Mouse (Mus musculus): ENCODE measurements around the gene Gm13290.
"Not testable (repeated sequence)": the region's sequence is repeated elsewhere in the genome, so short reads cannot be mapped to it uniquely, and the experiment has no call there.

The Gm13290 gene

DNA sequence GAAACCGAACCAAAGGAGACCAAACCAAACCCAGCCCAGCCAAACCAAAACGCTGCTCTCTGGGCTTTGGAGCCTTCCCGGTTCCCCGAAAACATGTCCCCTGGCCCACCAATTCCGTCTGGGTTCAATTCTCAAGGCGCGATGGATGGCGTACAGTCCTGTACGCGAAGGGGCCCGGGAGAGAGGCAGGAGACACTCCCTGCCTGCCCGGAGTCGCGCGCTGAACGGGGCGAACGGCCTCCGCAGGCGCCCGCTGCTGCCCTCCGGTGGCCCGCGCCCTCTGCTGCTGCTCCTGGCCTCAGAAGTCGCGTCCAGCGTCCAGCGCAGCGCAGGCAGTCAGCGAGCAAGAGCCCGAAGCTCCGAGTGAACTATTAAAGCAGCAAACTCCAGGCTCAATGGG is at the start of gene Gm13290:
TSS of gene Gm13290 (plus strand) at position 301 of the 400 bp plus-strand sequence.
- not testable (repeated sequence) for DNase-seq

GRCm38 (mm10) chr4:88726727-88727126 is 46.9 kb upstream of the Gm13290 start:
- peak; percentile 24 for DNase-seq

- peak; percentile 48 for DNase-seq
Measured at GRCm38 (mm10) chr4:88727324-88727723, 46.3 kb upstream of the Gm13290 start.

GRCm38 (mm10) chr4:88738480-88738879 is 35.2 kb upstream of the Gm13290 start:
- peak; percentile 90 for DNase-seq

- DNase-seq: no peak
Measured at GRCm38 (mm10) chr4:88739036-88739435, 34.6 kb upstream of the Gm13290 start.

DNA sequence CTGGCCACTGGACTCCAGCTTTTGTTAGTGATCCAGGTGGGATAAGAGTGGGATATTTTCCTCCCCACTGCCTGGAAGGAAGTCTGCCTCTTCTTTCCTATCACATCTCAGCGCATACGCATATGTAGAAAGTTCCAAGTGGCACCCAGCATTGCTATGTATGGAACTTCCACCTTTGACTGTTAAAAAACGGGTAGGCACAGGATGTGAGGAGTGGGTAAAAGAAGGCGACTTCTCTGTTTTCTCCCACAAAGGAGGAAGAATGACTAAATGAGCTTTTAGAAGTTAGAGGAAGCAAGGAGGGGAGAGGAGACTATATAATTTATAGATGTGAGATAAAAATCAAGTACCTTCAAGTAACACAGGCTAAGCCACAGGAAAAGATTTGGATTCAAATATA is 32.2 kb upstream of the Gm13290 start:
- no peak for DNase-seq

DNA sequence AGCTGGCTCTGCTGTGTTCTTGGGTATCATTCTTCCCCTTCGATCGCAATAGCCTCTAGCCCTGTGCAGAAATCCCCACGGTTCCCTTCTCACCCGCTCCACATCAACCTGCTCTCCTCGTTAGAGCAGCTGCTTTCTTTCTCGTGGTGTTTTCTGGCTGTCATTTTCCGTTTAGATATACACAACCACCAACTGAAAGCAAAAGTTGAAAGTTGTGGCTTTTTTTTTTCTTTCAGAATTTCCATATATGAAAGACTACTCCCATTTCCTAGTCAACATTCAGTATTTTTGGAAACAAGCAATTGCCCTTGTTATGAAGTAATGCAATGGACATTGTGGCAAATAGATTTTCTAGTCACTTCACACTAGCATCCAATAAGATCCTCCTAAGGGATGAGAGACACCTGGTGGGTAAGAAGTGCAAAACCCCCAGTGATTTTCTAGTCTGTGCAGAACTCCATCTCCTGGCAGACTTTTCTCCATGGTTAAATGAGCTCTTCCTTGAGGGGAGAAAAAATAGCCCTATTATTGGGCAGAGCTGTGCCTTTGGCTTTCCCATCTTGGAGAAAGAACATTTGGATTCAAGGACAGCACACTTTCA is 30.8 kb upstream of the Gm13290 start:
- peak; percentile 50 for DNase-seq

DNA sequence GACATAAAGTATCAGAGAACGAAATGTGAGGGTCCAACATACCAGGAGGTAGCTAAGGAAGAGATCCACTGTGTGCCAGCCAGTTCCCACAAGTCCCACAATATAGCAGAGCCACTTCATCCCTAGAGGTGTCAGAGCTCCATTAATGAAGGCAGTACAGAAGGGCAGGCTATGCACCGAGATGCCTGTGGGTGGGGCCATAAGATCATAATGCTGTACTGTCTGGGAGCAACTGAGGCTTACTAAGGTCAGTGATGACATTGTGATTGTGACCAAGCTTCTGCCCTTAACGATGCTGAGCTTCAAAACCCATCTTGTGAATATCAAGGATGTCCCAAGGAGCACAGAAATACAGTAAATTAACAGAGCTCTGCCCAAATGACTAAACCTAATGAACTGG is 29.4 kb upstream of the Gm13290 start:
- peak; percentile 84 for DNase-seq

DNA sequence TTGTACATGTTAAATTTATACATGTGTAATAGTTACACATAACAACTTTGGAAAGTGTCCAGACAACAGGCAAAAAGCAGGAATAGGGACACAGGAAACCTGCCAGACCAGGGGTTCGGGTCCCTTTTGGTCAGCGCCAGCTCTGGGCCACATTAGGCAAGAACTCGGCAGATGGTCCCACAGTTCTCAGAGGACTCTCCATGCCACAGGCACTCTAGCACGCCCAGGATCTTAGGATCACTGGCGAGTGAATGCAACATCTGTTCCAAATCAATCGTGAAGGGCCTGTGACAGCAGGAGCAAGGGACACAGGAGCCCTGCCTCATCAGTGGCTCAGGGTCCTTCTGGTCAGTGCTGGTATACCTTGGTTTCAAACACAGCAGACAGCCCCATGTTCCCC is 23.7 kb upstream of the Gm13290 start:
- DNase-seq: peak; percentile 70

DNA sequence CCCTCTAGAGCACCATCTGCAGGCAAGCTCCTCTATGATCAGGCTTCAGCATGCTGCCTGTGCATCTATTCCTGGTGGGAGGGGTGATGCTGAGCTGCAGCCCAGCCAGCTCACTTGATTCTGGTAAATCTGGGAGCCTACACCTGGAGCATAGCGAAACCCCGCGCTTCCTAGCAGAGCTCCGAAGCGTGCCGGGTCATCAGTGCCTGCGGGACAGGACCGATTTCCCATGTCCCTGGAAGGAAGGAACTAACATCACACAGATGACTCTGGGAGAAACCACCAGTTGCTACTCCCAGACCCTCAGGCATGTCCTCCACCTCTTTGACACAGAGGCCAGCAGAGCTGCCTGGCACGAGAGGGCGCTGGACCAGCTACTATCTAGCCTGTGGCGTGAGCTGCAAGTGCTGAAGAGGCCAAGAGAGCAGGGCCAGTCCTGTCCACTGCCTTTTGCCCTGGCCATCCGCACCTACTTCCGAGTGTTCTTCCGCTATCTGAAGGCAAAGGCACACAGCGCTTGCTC is 18.8 kb upstream of the Gm13290 start, which contains the start of gene Gm13271:
TSS of gene Gm13271 (plus strand) at position 51 of the 523 bp plus-strand sequence.
- DNase-seq: peak; percentile 99

DNA sequence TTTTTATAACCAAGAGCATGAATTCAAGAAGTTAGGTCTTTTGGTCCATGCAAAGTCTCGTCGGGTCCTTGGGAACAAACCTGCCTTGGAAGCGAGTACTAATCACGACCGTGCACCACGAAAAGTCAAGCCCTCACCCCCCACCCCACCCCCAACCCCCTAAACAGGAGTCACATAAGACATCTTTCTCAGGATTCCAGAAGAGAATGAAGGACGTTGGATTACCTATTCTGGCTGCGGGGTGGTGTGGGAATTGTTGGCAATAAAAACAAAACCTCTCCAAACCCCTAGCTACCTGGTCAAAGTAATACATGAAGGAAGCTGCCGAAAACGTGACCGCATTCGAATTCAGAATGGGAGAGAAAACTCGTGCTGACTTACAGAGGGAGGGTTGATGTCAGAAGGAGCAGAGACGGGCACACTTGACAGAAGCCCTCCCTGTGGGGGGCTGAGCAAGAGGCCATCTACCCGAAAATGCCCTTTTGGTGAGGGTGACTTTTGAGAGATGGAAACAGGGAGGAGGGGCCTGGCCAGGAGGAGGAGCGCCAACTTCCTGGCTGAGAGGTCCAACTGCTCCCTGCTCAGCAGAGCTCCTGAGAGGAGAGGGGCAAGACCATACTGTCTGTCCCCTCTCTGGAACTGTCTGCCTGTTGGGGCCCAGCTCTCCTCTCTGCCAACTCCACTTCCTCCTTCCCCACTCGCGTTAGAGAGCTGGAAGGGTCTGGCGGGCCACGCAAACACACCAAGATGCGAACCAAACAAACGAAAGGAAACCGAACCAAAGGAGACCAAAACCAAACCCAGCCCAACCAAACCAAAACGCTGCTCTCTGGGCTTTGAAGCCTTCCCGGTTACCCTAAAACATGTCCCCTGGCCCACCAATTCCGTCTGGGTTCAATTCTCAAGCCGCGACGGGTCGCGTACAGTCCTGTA is 16.8 kb upstream of the Gm13290 start:
- peak; percentile 89 for DNase-seq

- peak; percentile 99 for DNase-seq
Measured at GRCm38 (mm10) chr4:88757628-88758031, 16.0 kb upstream of the Gm13290 start.

GRCm38 (mm10) chr4:88758751-88759150 is 14.9 kb upstream of the Gm13290 start:
- DNase-seq: peak; percentile 93

- peak; percentile 97 for DNase-seq
Measured at GRCm38 (mm10) chr4:88759610-88760268, 13.9 kb upstream of the Gm13290 start, which contains the start of gene Gm13283. TSS of gene Gm13283 (plus strand) at chr4:88760119.

DNA sequence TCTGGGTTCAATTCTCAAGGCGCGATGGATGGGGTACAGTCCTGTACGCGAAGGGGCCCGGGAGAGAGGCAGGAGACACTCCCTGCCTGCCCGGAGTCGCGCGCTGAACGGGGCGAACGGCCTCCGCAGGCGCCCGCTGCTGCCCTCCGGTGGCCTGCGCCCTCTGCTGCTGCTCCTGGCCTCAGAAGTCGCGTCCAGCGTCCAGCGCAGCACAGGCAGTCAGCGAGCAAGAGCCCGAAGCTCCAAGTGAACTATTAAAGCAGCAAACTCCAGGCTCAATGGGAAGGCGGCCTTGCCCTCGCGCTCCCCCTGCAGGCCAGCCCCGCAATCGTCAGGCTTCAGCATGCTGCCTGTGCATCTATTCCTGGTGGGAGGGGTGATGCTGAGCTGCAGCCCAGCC is 13.2 kb upstream of the Gm13290 start:
- DNase-seq: peak; percentile 99

- DNase-seq: peak; percentile 98
Measured at GRCm38 (mm10) chr4:88761776-88762175, 11.9 kb upstream of the Gm13290 start.

DNA sequence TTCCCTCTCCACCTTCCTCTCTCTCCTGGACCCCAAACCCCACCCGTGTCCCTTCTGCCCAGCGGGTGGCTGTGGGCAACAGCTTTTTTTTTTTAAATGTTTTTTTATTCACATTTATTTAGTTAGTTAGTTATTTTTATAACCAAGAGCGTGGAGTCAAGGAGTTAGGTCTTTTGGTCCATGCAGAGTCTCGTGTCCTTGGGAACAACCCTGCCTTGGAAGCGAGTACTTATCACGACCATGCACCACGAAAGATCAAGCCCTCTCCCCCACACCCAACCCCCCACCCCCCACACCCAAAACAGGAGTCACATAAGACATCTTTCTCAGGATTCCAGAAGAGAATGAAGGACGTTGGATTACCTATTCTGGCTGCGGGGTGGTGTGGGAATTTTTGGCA is 11.3 kb upstream of the Gm13290 start:
- DNase-seq: peak; percentile 96

DNA sequence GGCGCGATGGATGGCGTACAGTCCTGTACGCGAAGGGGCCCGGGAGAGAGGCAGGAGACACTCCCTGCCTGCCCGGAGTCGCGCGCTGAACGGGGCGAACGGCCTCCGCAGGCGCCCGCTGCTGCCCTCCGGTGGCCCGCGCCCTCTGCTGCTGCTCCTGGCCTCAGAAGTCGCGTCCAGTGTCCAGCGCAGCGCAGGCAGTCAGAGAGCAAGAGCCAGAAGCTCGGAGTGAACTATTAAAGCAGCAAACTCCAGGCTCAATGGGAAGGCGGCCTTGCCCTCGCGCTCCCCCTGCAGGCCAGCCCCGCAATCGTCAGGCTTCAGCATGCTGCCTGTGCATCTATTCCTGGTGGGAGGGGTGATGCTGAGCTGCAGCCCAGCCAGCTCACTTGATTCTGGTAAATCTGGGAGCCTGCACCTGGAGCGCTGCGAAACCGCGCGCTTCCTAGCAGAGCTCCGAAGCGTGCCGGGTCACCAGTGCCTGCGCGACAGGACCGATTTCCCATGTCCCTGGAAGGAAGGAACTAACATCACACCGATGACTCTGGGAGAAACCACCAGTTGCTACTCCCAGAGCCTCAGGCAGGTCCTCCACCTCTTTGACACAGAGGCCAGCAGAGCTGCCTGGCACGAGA is 10.1 kb upstream of the Gm13290 start:
- DNase-seq: peak; percentile 98

GRCm38 (mm10) chr4:88776622-88777021 is 3.0 kb downstream of the Gm13290 start, which contains the start of gene Gm13289:
TSS of gene Gm13289 (plus strand) at chr4:88776922.
- not testable (repeated sequence) for DNase-seq

GRCm38 (mm10) chr4:88779550-88779949 is 5.9 kb downstream of the Gm13290 start, which contains the start of gene Gm13272:
TSS of gene Gm13272 (plus strand) at chr4:88779850.
- not testable (repeated sequence) for DNase-seq

- peak; percentile 92 for DNase-seq
Measured at GRCm38 (mm10) chr4:88780320-88780719, 6.7 kb downstream of the Gm13290 start.

GRCm38 (mm10) chr4:88781831-88782230 is 8.2 kb downstream of the Gm13290 start, which contains the start of gene Ifnz:
TSS of gene Ifnz (plus strand) at chr4:88782131.
- DNase-seq: not testable (repeated sequence)
